Mouse (Mus musculus) forebrain, embryonic 14.5 days (tissue): Measurements from ENCODE around the gene Tle2. TPM values are rescaled to one million over a fixed set of nuclear protein-coding genes. Genes with fewer than 3 reads are reported as not detected.

Experiments
- ATAC-seq: fragments of 200-750 bp; cut with Nextera tagmentation; 2 replicates; pipeline ENCODE4 v1.8.0; 2017; ENCODE audit warnings: mild to moderate bottlenecking, moderate library complexity
- DNase-seq: peaks from one replicate; pipeline ENCODE4 v3.0.0-alpha.2; 2015; ENCODE audit warnings: low spot score
- H3K27ac ChIP-seq: fragments of 300-500 bp; sonication (generic); 2 replicates; pipeline ENCODE4 v1.5.1; 2014; ENCODE audit warnings: low read depth, mild to moderate bottlenecking, control low read depth, low read length, moderate library complexity
- H3K27me3 ChIP-seq: fragments of 300-500 bp; sonication (generic); replicated peaks from 2 replicates; pipeline ENCODE4 v1.6.1; 2014; ENCODE audit warnings: low read length, control low read depth, mixed read lengths; ENCODE audit not compliant: control insufficient read depth, insufficient read depth
- H3K36me3 ChIP-seq: fragments of 300-500 bp; sonication (generic); 2 replicates; pipeline ENCODE4 v1.6.1; 2014; ENCODE audit warnings: low read length, control low read depth; ENCODE audit not compliant: control insufficient read depth, insufficient read depth
- H3K4me1 ChIP-seq: fragments of 300-500 bp; sonication (generic); 2 replicates; pipeline ENCODE4 v1.6.1; 2014; ENCODE audit warnings: antibody characterized with exemption, low read length, control low read depth; ENCODE audit not compliant: control insufficient read depth, insufficient read depth
- H3K4me2 ChIP-seq: fragments of 300-500 bp; sonication (generic); 2 replicates; pipeline ENCODE4 v1.6.1; 2014; ENCODE audit warnings: mild to moderate bottlenecking, control low read depth, low read length
- H3K4me3 ChIP-seq: fragments of 300-500 bp; sonication (generic); 2 replicates; pipeline ENCODE4 v1.5.1; 2014; ENCODE audit warnings: low read depth, low read length, control low read depth
- H3K9ac ChIP-seq: fragments of 300-500 bp; sonication (generic); 2 replicates; pipeline ENCODE4 v1.6.1; 2014; ENCODE audit warnings: mild to moderate bottlenecking, low read length, control low read depth, moderate library complexity
- H3K9me3 ChIP-seq: fragments of 300-500 bp; sonication (generic); replicated peaks from 2 replicates; pipeline ENCODE4 v1.6.1; 2016; ENCODE audit warnings: low read length, control low read depth, mixed read lengths; ENCODE audit not compliant: control insufficient read depth
- WGBS: fragments of 180-500 bp; shearing (Covaris S2); extraction: QIAGEN DNeasy Blood & Tissue Kit; methylation state at CpG from one replicate; pipeline ENCODE4 v1.1.7; 2014; 5-methylcytosine and 5-hydroxymethylcytosine counted together
- polyA plus RNA-seq: library from polyadenylated mRNA; unstranded; fragments of >200 nt; fragmentation: Nextera tagmentation; extraction: Ambion mirVana; gene quantifications from 2 replicates; pipeline ENCODE4 v1.2.1, GENCODE M21; 2014

Tle2 gene
- polyA plus RNA-seq, 1 experiment from 2014 or later = 12.0 TPM

- Histone ChIP-seq H3K9ac (no peak overlapping the region), H3K9me3 (no peaks in the 10 kb centered on the region), H3K4me2 (no peak overlapping the region), H3K4me1 (peaks cover 8% of the 10 kb centered on the region), H3K4me3 (no peak overlapping the region), H3K27me3 (peaks cover 15% of the 10 kb centered on the region), H3K36me3 (no peaks in the 10 kb centered on the region), H3K27ac (no peak overlapping the region)
- no peak for ATAC-seq
- no peak for DNase-seq
- WGBS = 56% methylated on average over 4 of the region's 4 CpGs
Measured at GRCm38 (mm10) chr10:81579967-81580366, 5.6 kb downstream of the Tle2 start.

- Histone ChIP-seq H3K4me3 (no peak overlapping the region), H3K27me3 (peaks cover 15% of the 10 kb centered on the region), H3K9me3 (no peaks in the 10 kb centered on the region), H3K4me2 (no peak overlapping the region), H3K36me3 (no peaks in the 10 kb centered on the region), H3K27ac (no peak overlapping the region), H3K9ac (no peak overlapping the region), H3K4me1 (peaks cover 4% of the 10 kb centered on the region)
- WGBS = 59% methylated on average over 24 of the region's 25 CpGs
- DNase-seq = no peak
- no peak for ATAC-seq
Measured at GRCm38 (mm10) chr10:81580441-81581070, 6.2 kb downstream of the Tle2 start.

- Histone ChIP-seq H3K27me3 (peaks cover 7% of the 10 kb centered on the region), H3K36me3 (peaks cover 5% of the 10 kb centered on the region; the same call in 1 of the 2 replicates), H3K4me3 (no peak overlapping the region), H3K27ac (no peak overlapping the region), H3K9me3 (no peaks in the 10 kb centered on the region), H3K9ac (no peak overlapping the region), H3K4me2 (no peak overlapping the region), H3K4me1 (no peaks in the 10 kb centered on the region)
- DNase-seq (no peak), ATAC-seq (no peak)
- WGBS = 52% methylated on average over 6 of the region's 6 CpGs
Measured at GRCm38 (mm10) chr10:81583347-81583746, 9.0 kb downstream of the Tle2 start.

GRCm38 (mm10) chr10:81588739-81589138 lies 14.4 kb downstream of the Tle2 start:
- peaks cover 5% of the 10 kb centered on the region; the same call in 1 of the 2 replicates for H3K36me3 ChIP-seq
- H3K9me3 ChIP-seq = no peaks in the 10 kb centered on the region
- ATAC-seq (no peak), DNase-seq (no peak)
- H3K4me1 ChIP-seq = no peaks in the 10 kb centered on the region
- H3K27ac ChIP-seq = no peak overlapping the region
- no peak overlapping the region for H3K4me2 ChIP-seq
- peaks cover 8% of the 10 kb centered on the region for H3K27me3 ChIP-seq
- H3K4me3 ChIP-seq = no peak overlapping the region
- 56% methylated on average over 7 of the region's 7 CpGs for WGBS
- no peak overlapping the region for H3K9ac ChIP-seq

GRCm38 (mm10) chr10:81591846-81592245 lies 17.5 kb downstream of the Tle2 start:
- Histone ChIP-seq H3K9ac (no peak overlapping the region), H3K9me3 (no peaks in the 10 kb centered on the region), H3K4me2 (no peak overlapping the region), H3K4me3 (no peak overlapping the region), H3K27me3 (peaks cover 28% of the 10 kb centered on the region), H3K27ac (no peak overlapping the region), H3K36me3 (peaks cover 5% of the 10 kb centered on the region; the same call in 1 of the 2 replicates), H3K4me1 (peaks cover 17% of the 10 kb centered on the region)
- WGBS = 66% methylated on average over 9 of the region's 9 CpGs
- no peak for ATAC-seq
- no peak for DNase-seq

GRCm38 (mm10) chr10:81592631-81593030 lies 18.3 kb downstream of the Tle2 start:
- Histone ChIP-seq H3K27me3 (peaks cover 28% of the 10 kb centered on the region), H3K9me3 (no peaks in the 10 kb centered on the region), H3K4me1 (peaks cover 24% of the 10 kb centered on the region), H3K27ac (no peak overlapping the region), H3K36me3 (peaks cover 4% of the 10 kb centered on the region; the same call in 1 of the 2 replicates), H3K4me2 (no peak overlapping the region), H3K9ac (no peak overlapping the region), H3K4me3 (no peak overlapping the region)
- 79% methylated on average over 7 of the region's 7 CpGs for WGBS
- DNase-seq (no peak), ATAC-seq (no peak)

GRCm38 (mm10) chr10:81593223-81593622 lies 18.9 kb downstream of the Tle2 start:
- no peak for ATAC-seq
- no peak for DNase-seq
- H3K9ac ChIP-seq = no peak overlapping the region
- H3K36me3 ChIP-seq = no peaks in the 10 kb centered on the region; the same call in 1 of the 2 replicates
- no peak overlapping the region for H3K4me2 ChIP-seq
- H3K27ac ChIP-seq = no peak overlapping the region
- no peaks in the 10 kb centered on the region for H3K9me3 ChIP-seq
- peaks cover 27% of the 10 kb centered on the region for H3K4me1 ChIP-seq
- 74% methylated on average over 4 of the region's 4 CpGs for WGBS
- H3K4me3 ChIP-seq = no peak overlapping the region
- peaks cover 28% of the 10 kb centered on the region for H3K27me3 ChIP-seq

- 77% methylated on average over 18 of the region's 18 CpGs for WGBS
- H3K27me3 ChIP-seq = peaks cover 25% of the 10 kb centered on the region
Measured at GRCm38 (mm10) chr10:81593935-81594334, 19.6 kb downstream of the Tle2 start.

GRCm38 (mm10) chr10:81595599-81595998 lies 21.2 kb downstream of the Tle2 start:
- H3K4me2 ChIP-seq = no peak overlapping the region
- no peaks in the 10 kb centered on the region for H3K36me3 ChIP-seq
- H3K27ac ChIP-seq = no peak overlapping the region
- peaks cover 28% of the 10 kb centered on the region for H3K4me1 ChIP-seq
- no peak overlapping the region for H3K4me3 ChIP-seq
- H3K9ac ChIP-seq = no peak overlapping the region
- no peaks in the 10 kb centered on the region for H3K9me3 ChIP-seq
- DNase-seq (no peak), ATAC-seq (no peak)
- WGBS = 57% methylated on average over 5 of the region's 5 CpGs
- peaks cover 22% of the 10 kb centered on the region for H3K27me3 ChIP-seq

More at GRCm38 (mm10) chr10:81593935-81594334, 19.6 kb downstream of the Tle2 start:
- no peaks in the 10 kb centered on the region for H3K9me3 ChIP-seq
- ATAC-seq (no peak), DNase-seq (no peak)
- H3K4me1 ChIP-seq = peaks cover 27% of the 10 kb centered on the region
- no peak overlapping the region for H3K27ac ChIP-seq
- no peak overlapping the region for H3K4me2 ChIP-seq
- H3K4me3 ChIP-seq = no peak overlapping the region
- no peak overlapping the region for H3K9ac ChIP-seq
- no peaks in the 10 kb centered on the region for H3K36me3 ChIP-seq
